Mouse (Mus musculus) testis, postnatal 14 days (tissue): ENCODE data around the gene Rgs7.

Experiments used
- DNase-seq: peaks from one replicate; pipeline ENCODE4 v3.0.0; 2021; ENCODE audit warnings: low spot score

The Rgs7 gene

DNA sequence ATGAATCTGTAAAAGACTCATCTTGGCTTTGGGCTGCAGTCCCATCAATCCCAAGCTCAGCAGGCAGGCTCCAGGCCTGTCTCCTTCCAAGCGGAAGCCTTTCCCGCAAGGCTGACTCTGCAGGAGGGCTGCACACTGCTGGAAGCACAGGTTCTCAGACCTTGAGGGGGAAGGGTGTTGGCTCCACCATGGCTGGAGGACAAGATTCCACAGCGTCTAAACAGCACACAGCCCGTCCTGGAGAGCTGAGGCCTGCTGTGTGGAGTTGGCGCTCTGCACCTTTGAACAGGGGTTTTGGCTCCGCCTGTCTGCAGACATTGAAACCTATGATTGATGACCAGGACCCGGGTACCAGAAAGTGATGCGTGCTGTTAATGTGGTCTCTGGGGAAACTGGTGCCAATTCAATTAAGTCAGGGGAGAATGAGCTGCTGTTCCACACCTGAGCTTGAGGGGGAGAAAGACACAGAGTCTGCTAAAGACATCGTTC is 463.5 kb downstream of the Rgs7 start:
- DNase-seq, result peak; percentile 11

- DNase-seq, result no peak
These were observed 464.0 kb downstream of the Rgs7 start for GRCm38 (mm10) chr1:175028267-175028666.

DNA sequence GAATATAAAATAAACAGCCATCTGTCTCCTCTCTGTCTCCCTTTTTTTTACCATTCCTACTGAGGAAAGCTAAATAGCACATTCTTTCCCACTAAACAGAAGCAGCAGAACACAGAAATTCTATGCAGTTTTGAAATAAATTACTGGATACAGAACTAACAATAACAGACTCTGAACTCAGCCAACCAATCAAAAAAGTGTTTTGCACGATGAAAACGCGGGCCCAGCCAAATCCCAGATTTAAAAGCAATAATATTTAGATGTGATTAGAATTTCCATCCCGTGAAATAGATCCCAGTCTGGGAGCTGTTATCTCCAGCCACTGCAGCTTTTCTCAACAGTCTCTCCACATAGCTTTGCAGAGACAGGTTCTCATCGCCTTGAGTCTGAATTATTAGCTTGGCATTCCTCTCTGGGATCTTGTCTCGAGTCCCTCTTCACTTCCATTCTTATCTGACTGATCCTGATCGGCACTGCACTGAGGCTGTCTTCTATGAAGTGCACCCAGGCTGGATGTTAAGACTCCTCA is 466.5 kb downstream of the Rgs7 start:
- no peak for DNase-seq

GRCm38 (mm10) chr1:175024136-175024535 is 468.2 kb downstream of the Rgs7 start:
- no peak for DNase-seq
